In genomic region chr3:101783793-101784192, GRCm38 (mm10) we compare ENCODE assay signal across 23 mouse cellular contexts.
A peak's percentile ranks its signal among the peaks of the same experiment; 100 is the strongest.
DNase-seq lines count a peak whose midpoint lies in the region; ATAC-seq and TF ChIP-seq lines count a peak whose summit lies in the region.
"Had no signal": no experiment of that assay in that cellular context is flagged by ENCODE, and none has a peak within 500 bp of the region (broad histone marks: within the 10 kb centered on the region; RNA-seq: fewer than 3 reads in every experiment).

No protein-coding gene starts in this region.

- H3K27ac ChIP-seq in stomach, embryonic 14.5 days (ENCODE audit: low read length) = no peak overlapping the region
- no peak overlapping the region for H3K27ac ChIP-seq in stomach, postnatal 0 days (replicated peaks)
- H3K27ac ChIP-seq: heart, embryonic 10.5 days; limb, embryonic 10.5 days; liver, embryonic 15.5 days; lung, embryonic 15.5 days had no signal

- no peak overlapping the region for H3K4me2 ChIP-seq in stomach, embryonic 14.5 days (replicated peaks; ENCODE audit: low read depth, low read length)
- H3K4me2 ChIP-seq in stomach, postnatal 0 days (replicated peaks; ENCODE audit: low read depth) = no peak overlapping the region
- H3K4me2 ChIP-seq: liver, embryonic 15.5 days; lung, embryonic 15.5 days had no signal

- peak; percentile 53; the same call in 1 of the 2 replicates for ATAC-seq in stomach, embryonic 14.5 days (ENCODE audit: insufficient number of reproducible peaks, insufficient read depth, low FRiP score, low read depth)
- ATAC-seq in stomach, postnatal 0 days (ENCODE audit: low FRiP score, low TSS enrichment) = no peak
- ATAC-seq: inflammation-experienced regulatory T-cells, adult 6 months had no signal

- no peak overlapping the region for H3K4me3 ChIP-seq in stomach, embryonic 14.5 days (ENCODE audit: low read depth, low read length)
- no peak overlapping the region for H3K4me3 ChIP-seq in stomach, postnatal 0 days (ENCODE audit: low read depth, low read length)
- H3K4me3 ChIP-seq: heart, embryonic 10.5 days; limb, embryonic 10.5 days; liver, embryonic 15.5 days; lung, embryonic 15.5 days; myocyte had no signal

- WGBS in stomach, embryonic 14.5 days = 60% methylated on average over 2 of the region's 2 CpGs
- WGBS in stomach, postnatal 0 days = 73% methylated on average over 2 of the region's 2 CpGs

- H3K27me3 ChIP-seq in stomach, embryonic 14.5 days (ENCODE audit: control insufficient read depth, insufficient read depth, low read length) = no peaks in the 10 kb centered on the region
- H3K27me3 ChIP-seq in stomach, postnatal 0 days (ENCODE audit: control insufficient read depth, insufficient read depth, low read length) = no peaks in the 10 kb centered on the region
- H3K27me3 ChIP-seq: liver, embryonic 15.5 days; lung, embryonic 15.5 days had no signal

- peak; percentile 54 for DNase-seq in embryo, embryonic 10.5 days (ENCODE audit: low spot score)
- DNase-seq in embryo, embryonic 11 days = no peak
- peak; percentile 45 for DNase-seq in heart, adult 11 months
- DNase-seq in heart, adult 8-10 months (ENCODE audit: low spot score) = no peak
- DNase-seq in stomach, postnatal 0 days (ENCODE audit: low spot score) = no peak
- peak; percentile 81 for DNase-seq in retina, postnatal 1 day
- DNase-seq in left cerebral cortex, postnatal 4 days = no peak
- DNase-seq: cerebellum, adult 18-20 months; cerebellum, postnatal 14 days; heart, postnatal 4 days; kidney, adult 8-10 months; kidney, postnatal 10 days; liver; lung, postnatal 36 days; thymus, adult 2 months; thymus, postnatal 4 days had no signal

- no peaks in the 10 kb centered on the region for H3K9me3 ChIP-seq in stomach, embryonic 14.5 days (ENCODE audit: control insufficient read depth, low read depth, low read length)
- H3K9me3 ChIP-seq in stomach, postnatal 0 days (ENCODE audit: control insufficient read depth, low read length) = no peaks in the 10 kb centered on the region
- H3K9me3 ChIP-seq: heart, embryonic 10.5 days; limb, embryonic 10.5 days; liver, embryonic 15.5 days; lung, embryonic 15.5 days had no signal

- H3K9ac ChIP-seq in stomach, embryonic 14.5 days (replicated peaks; ENCODE audit: low read depth, low read length) = no peak overlapping the region
- H3K9ac ChIP-seq in stomach, postnatal 0 days (ENCODE audit: low read length) = no peak overlapping the region
- H3K9ac ChIP-seq: liver, embryonic 15.5 days; lung, embryonic 15.5 days had no signal

- intact Hi-C loops in left cerebral cortex, postnatal 4 days (cut with DNase I) = no loop called here

- TF ChIP-seq EP300 in stomach, postnatal 0 days (optimal IDR thresholded peaks at IDR 0.05) = no peak

- no peaks in the 10 kb centered on the region for H3K36me3 ChIP-seq in stomach, embryonic 14.5 days (ENCODE audit: control insufficient read depth, insufficient read depth, low read length)
- no peaks in the 10 kb centered on the region for H3K36me3 ChIP-seq in stomach, postnatal 0 days (ENCODE audit: control insufficient read depth, insufficient read depth, low read length)
- H3K36me3 ChIP-seq: heart, embryonic 10.5 days; limb, embryonic 10.5 days; liver, embryonic 15.5 days; lung, embryonic 15.5 days had no signal

- H3K4me1 ChIP-seq in stomach, embryonic 14.5 days (ENCODE audit: control insufficient read depth, insufficient read depth, low read length) = peaks cover 5% of the 10 kb centered on the region; the same call in 1 of the 2 replicates
- no peaks in the 10 kb centered on the region for H3K4me1 ChIP-seq in stomach, postnatal 0 days (replicated peaks; ENCODE audit: control insufficient read depth, insufficient read depth)
- H3K4me1 ChIP-seq: liver, embryonic 15.5 days had no signal

- TF ChIP-seq CTCF in stomach, postnatal 0 days (IDR thresholded peaks at IDR 0.05; ENCODE audit: low read depth) = no peak

Comparison
In these comparisons a context has a peak if more than half of its experiments do, and no peak if none do; other contexts are left out.
1. DNase-seq: peak in embryo, embryonic 10.5 days (single experiment), heart, adult 11 months (single experiment) and retina, postnatal 1 day (single experiment); none in embryo, embryonic 11 days (single experiment), heart, adult 8-10 months (single experiment), stomach, postnatal 0 days (single experiment) and left cerebral cortex, postnatal 4 days (single experiment).